Mouse (Mus musculus) lung, embryonic 14.5 days (tissue): ENCODE measurements at regions not wholly inside any gene's neighbourhood (a gene's known extent, or its start where the extent isn't known, plus 50 kb on each side); places are given as distances from the start of the nearest gene placed in this dataset.

Experiments used
- ATAC-seq: fragments of 200-750 bp; cut with Nextera tagmentation; 2 replicates; pipeline ENCODE4 v1.8.0; 2017; ENCODE audit warnings: mild to moderate bottlenecking, moderate TSS enrichment, moderate library complexity; ENCODE audit not compliant: insufficient read depth
- DNase-seq: peaks from one replicate; pipeline ENCODE4 v3.0.0-alpha.2; 2015
- H3K27ac ChIP-seq: fragments of 300-500 bp; sonication (generic); 2 replicates; pipeline ENCODE4 v1.5.1; 2014; ENCODE audit warnings: low read depth, mild to moderate bottlenecking, moderate library complexity
- H3K27me3 ChIP-seq: fragments of 300-500 bp; sonication (generic); 2 replicates; pipeline ENCODE4 v1.6.1; 2014; ENCODE audit warnings: low read length, control low read depth; ENCODE audit not compliant: insufficient read depth
- H3K36me3 ChIP-seq: fragments of 300-500 bp; sonication (generic); 2 replicates; pipeline ENCODE4 v1.6.1; 2014; ENCODE audit warnings: control low read depth; ENCODE audit not compliant: insufficient read depth
- H3K4me1 ChIP-seq: fragments of 300-500 bp; sonication (generic); 2 replicates; pipeline ENCODE4 v1.6.1; 2014; ENCODE audit warnings: antibody characterized with exemption, control low read depth; ENCODE audit not compliant: insufficient read depth
- H3K4me2 ChIP-seq: fragments of 300-500 bp; sonication (generic); 2 replicates; pipeline ENCODE4 v1.6.1; 2014; ENCODE audit warnings: mild to moderate bottlenecking
- H3K4me3 ChIP-seq: fragments of 300-500 bp; sonication (generic); 2 replicates; pipeline ENCODE4 v1.5.1; 2014; ENCODE audit warnings: low read depth, low read length
- H3K9ac ChIP-seq: fragments of 300-500 bp; sonication (generic); 2 replicates; pipeline ENCODE4 v1.6.1; 2014
- H3K9me3 ChIP-seq: fragments of 300-500 bp; sonication (generic); 2 replicates; pipeline ENCODE4 v1.6.1; 2016; ENCODE audit warnings: low read depth, low read length, control low read depth
- CTCF ChIP-seq: IDR thresholded peaks from 2 replicates; pipeline ENCODE4 v1.5.1; 2016; ENCODE audit warnings: antibody characterized with exemption, low read depth
- WGBS: fragments of 180-500 bp; shearing (Covaris S2); extraction: QIAGEN DNeasy Blood & Tissue Kit; methylation state at CpG from one replicate; pipeline ENCODE4 v1.1.7; 2014; 5-methylcytosine and 5-hydroxymethylcytosine counted together

DNA sequence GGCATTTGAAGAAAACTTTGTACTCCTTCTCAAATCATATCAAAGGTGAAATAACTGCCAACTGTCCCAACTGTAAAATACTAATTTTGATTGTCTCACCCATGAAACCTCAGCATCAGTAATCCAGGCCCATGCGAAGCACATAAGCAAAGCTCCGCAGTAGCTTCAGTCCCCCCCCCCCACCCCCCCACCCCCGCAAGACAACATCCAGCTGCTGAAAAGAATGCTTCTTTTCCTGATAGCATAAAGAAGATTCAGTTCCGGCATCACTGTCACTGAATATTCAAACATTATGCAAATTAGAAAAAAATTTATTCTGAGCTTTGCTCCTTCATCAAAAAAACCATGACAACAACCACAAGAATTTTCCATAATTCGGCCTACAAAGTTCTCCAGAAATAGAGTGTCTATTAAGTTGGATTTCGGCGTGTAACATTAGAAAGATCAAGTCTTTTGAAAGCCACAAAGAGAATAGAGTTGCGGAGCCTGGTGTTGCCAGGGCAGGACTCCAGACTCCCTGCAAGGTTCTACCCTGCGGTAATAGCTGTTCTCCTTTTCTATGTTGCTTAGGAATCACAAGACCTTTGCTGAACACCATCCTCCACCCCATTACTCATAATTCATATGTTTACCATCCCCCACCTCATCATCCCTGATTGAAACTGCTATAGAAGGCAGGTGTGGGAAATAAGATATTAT is 77.9 kb upstream of the Asb5 start:
- H3K4me2 ChIP-seq = no peak overlapping the region
- ATAC-seq (no peak), DNase-seq (no peak)
- no peaks in the 10 kb centered on the region for H3K9me3 ChIP-seq
- no peaks in the 10 kb centered on the region for H3K36me3 ChIP-seq
- H3K4me1 ChIP-seq = no peaks in the 10 kb centered on the region
- no peak overlapping the region for H3K9ac ChIP-seq
- no peak for TF ChIP-seq CTCF
- H3K27ac ChIP-seq = no peak overlapping the region
- H3K4me3 ChIP-seq = no peak overlapping the region
- whole genome bisulfite sequencing = 76% methylated on average over 9 of the region's 9 CpGs
- H3K27me3 ChIP-seq = no peaks in the 10 kb centered on the region

DNA sequence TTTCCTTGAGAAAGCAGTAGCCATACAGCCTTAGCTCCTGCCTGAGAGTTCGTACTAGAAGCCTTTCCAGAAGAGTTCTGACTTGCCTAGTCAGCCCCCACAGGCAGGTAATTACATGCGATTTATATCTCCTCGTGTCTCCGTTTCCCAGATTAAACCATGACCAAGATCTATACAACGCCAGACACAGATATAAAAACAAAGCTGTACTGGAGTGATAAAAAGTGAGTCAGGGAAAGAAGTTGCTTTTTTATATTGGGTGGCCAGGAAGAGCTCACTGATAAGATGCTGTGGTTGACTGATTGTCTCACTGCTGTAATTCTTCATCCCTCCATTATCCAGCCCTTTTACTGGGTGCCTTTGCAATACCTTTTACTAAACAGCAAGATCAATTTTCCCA is 64.4 kb upstream of the Asb5 start:
- Histone ChIP-seq H3K9me3 (no peaks in the 10 kb centered on the region), H3K36me3 (no peaks in the 10 kb centered on the region), H3K4me3 (no peak overlapping the region), H3K9ac (no peak overlapping the region), H3K4me2 (no peak overlapping the region), H3K4me1 (no peaks in the 10 kb centered on the region), H3K27me3 (no peaks in the 10 kb centered on the region), H3K27ac (no peak overlapping the region)
- no peak for ATAC-seq
- TF ChIP-seq CTCF = no peak
- DNase-seq = no peak
- WGBS = 30% methylated on average over 5 of the region's 5 CpGs

DNA sequence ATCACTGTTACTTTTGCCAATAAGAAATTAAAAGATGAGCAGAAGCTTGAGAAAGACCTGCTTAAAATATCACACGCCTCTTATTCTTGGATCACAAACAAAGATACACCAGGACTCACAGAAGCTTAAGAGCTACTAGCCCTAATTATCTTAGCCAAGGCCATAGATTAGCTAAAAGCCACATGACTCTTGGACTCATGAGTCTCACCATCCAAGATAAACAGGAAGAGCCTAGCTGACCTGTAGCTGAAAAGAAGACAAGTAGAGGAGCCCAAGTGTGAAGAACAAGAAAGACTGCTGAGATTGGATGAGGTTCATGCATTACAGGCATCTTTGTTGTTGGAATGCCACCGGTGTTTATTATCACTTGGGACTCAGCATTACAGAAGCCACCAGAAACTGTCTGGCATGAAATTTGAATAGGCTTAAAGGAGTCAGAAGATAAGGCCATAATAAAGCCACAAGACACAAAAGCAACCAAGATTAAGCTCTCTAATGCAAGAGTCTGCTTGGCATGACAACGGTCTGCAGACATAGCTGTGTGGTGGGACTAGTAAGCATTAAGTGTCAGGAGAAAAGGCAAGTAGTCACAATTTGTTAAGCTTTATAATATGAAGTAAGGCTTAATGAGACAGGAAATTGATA is 63.8 kb upstream of the Asb5 start:
- no peak for ATAC-seq

More for the DNA sequence above, 63.8 kb upstream of the Asb5 start:
- no peak overlapping the region for H3K4me2 ChIP-seq
- no peak overlapping the region for H3K9ac ChIP-seq
- no peak overlapping the region for H3K27ac ChIP-seq
- WGBS = 47% methylated on average over 3 of the region's 3 CpGs
- H3K9me3 ChIP-seq = no peaks in the 10 kb centered on the region
- no peaks in the 10 kb centered on the region for H3K36me3 ChIP-seq
- no peaks in the 10 kb centered on the region for H3K27me3 ChIP-seq
- no peaks in the 10 kb centered on the region for H3K4me1 ChIP-seq
- H3K4me3 ChIP-seq = no peak overlapping the region
- no peak for TF ChIP-seq CTCF
- no peak for DNase-seq
